Mouse (Mus musculus): ENCODE data around the gene Asprv1. TPM values are rescaled to one million over a fixed set of nuclear protein-coding genes. Genes with fewer than 3 reads are reported as not detected.

Asprv1 gene
- polyA plus RNA-seq, 1 experiment from 2014 or later = 2,145 TPM

GRCm38 (mm10) chr6:86667061-86667460 lies 39.1 kb downstream of the Asprv1 start:
- DNase-seq (ENCODE audit: low spot score) (no peak), ATAC-seq (ENCODE audit: low FRiP score, low TSS enrichment) (no peak)
- Histone ChIP-seq H3K4me1 (replicated peaks; ENCODE audit: control insufficient read depth, insufficient read depth) (no peaks in the 10 kb centered on the region), H3K4me2 (replicated peaks; ENCODE audit: low read depth) (peak overlapping the region; percentile 85; the same call in 1 of the 2 replicates), H3K4me3 (ENCODE audit: low read depth, low read length) (no peak overlapping the region; the same call in 1 of the 2 replicates), H3K27me3 (ENCODE audit: control insufficient read depth, insufficient read depth, low read length) (no peaks in the 10 kb centered on the region), H3K27ac (replicated peaks) (no peak overlapping the region), H3K36me3 (ENCODE audit: control insufficient read depth, insufficient read depth, low read length) (peaks cover 5% of the 10 kb centered on the region; the same call in 1 of the 2 replicates), H3K9me3 (ENCODE audit: control insufficient read depth, low read length) (no peaks in the 10 kb centered on the region), H3K9ac (ENCODE audit: low read length) (no peak overlapping the region)
- TF ChIP-seq EP300 (optimal IDR thresholded peaks at IDR 0.05) = no peak
- TF ChIP-seq CTCF (IDR thresholded peaks at IDR 0.05; ENCODE audit: low read depth) = no peak
- 81% methylated on average over 10 of the region's 10 CpGs for WGBS

GRCm38 (mm10) chr6:86668580-86669239 lies 40.7 kb downstream of the Asprv1 start, which contains the start of gene Mxd1:
Mxd1 (minus strand) TSS chr6:86669161.
- Histone ChIP-seq H3K27me3 (ENCODE audit: control insufficient read depth, insufficient read depth, low read length) (no peaks in the 10 kb centered on the region), H3K27ac (replicated peaks) (peak within 1 kb of the TSS; percentile 88), H3K4me3 (ENCODE audit: low read depth, low read length) (peak within 1 kb of the TSS; percentile 98), H3K4me1 (replicated peaks; ENCODE audit: control insufficient read depth, insufficient read depth) (no peaks in the 10 kb centered on the region), H3K4me2 (replicated peaks; ENCODE audit: low read depth) (peak within 1 kb of the TSS; percentile 85), H3K9me3 (ENCODE audit: control insufficient read depth, low read length) (no peaks in the 10 kb centered on the region), H3K9ac (ENCODE audit: low read length) (peak within 1 kb of the TSS; percentile 92), H3K36me3 (ENCODE audit: control insufficient read depth, insufficient read depth, low read length) (peaks cover 2% of the 10 kb centered on the region; the same call in 1 of the 2 replicates)
- under 1% methylated on average over 70 of the region's 76 CpGs for WGBS
- DNase-seq (ENCODE audit: low spot score) (no peak), ATAC-seq (ENCODE audit: low FRiP score, low TSS enrichment) (no peak)
- TF ChIP-seq EP300 (optimal IDR thresholded peaks at IDR 0.05) = no peak
- TF ChIP-seq CTCF (IDR thresholded peaks at IDR 0.05; ENCODE audit: low read depth) = no peak

GRCm38 (mm10) chr6:86669240-86669727 lies 41.3 kb downstream of the Asprv1 start:
- DNase-seq (ENCODE audit: low spot score) (peak; percentile 100), ATAC-seq (ENCODE audit: low FRiP score, low TSS enrichment) (peak; percentile 99)

GRCm38 (mm10) chr6:86670873-86671272 lies 42.9 kb downstream of the Asprv1 start:
- WGBS = 13% methylated on average over 2 of the region's 2 CpGs

More at GRCm38 (mm10) chr6:86669240-86669727, 41.3 kb downstream of the Asprv1 start:
- Histone ChIP-seq H3K4me2 (replicated peaks; ENCODE audit: low read depth) (peak overlapping the region; percentile 63), H3K9ac (ENCODE audit: low read length) (peak overlapping the region; percentile 92), H3K27ac (replicated peaks) (peak overlapping the region; percentile 88), H3K36me3 (ENCODE audit: control insufficient read depth, insufficient read depth, low read length) (peaks cover 2% of the 10 kb centered on the region; the same call in 1 of the 2 replicates), H3K27me3 (ENCODE audit: control insufficient read depth, insufficient read depth, low read length) (no peaks in the 10 kb centered on the region), H3K4me1 (replicated peaks; ENCODE audit: control insufficient read depth, insufficient read depth) (no peaks in the 10 kb centered on the region), H3K4me3 (ENCODE audit: low read depth, low read length) (peak overlapping the region; percentile 98), H3K9me3 (ENCODE audit: control insufficient read depth, low read length) (no peaks in the 10 kb centered on the region)
- under 1% methylated on average over 32 of the region's 37 CpGs for WGBS
- TF ChIP-seq CTCF (IDR thresholded peaks at IDR 0.05; ENCODE audit: low read depth) (no peak), EP300 (optimal IDR thresholded peaks at IDR 0.05) (no peak)

GRCm38 (mm10) chr6:86678341-86678740 lies 50.4 kb downstream of the Asprv1 start:
- H3K4me3 ChIP-seq (ENCODE audit: low read depth, low read length) = no peak overlapping the region
- no peaks in the 10 kb centered on the region for H3K9me3 ChIP-seq (ENCODE audit: control insufficient read depth, low read length)
- no peaks in the 10 kb centered on the region for H3K27me3 ChIP-seq (ENCODE audit: control insufficient read depth, insufficient read depth, low read length)
- DNase-seq (ENCODE audit: low spot score) = no peak
- H3K4me2 ChIP-seq (replicated peaks; ENCODE audit: low read depth) = no peak overlapping the region
- H3K9ac ChIP-seq (ENCODE audit: low read length) = no peak overlapping the region
- H3K27ac ChIP-seq (replicated peaks) = no peak overlapping the region
- ATAC-seq (ENCODE audit: low FRiP score, low TSS enrichment) = no peak
- no peaks in the 10 kb centered on the region for H3K4me1 ChIP-seq (replicated peaks; ENCODE audit: control insufficient read depth, insufficient read depth)
- H3K36me3 ChIP-seq (ENCODE audit: control insufficient read depth, insufficient read depth, low read length) = peaks cover 18% of the 10 kb centered on the region
- 88% methylated on average over 6 of the region's 6 CpGs for WGBS
- no peak for TF ChIP-seq CTCF (IDR thresholded peaks at IDR 0.05; ENCODE audit: low read depth)
- no peak for TF ChIP-seq EP300 (optimal IDR thresholded peaks at IDR 0.05)

More at GRCm38 (mm10) chr6:86670873-86671272, 42.9 kb downstream of the Asprv1 start:
- Histone ChIP-seq H3K9me3 (ENCODE audit: control insufficient read depth, low read length) (no peaks in the 10 kb centered on the region), H3K9ac (ENCODE audit: low read length) (no peak overlapping the region), H3K4me3 (ENCODE audit: low read depth, low read length) (no peak overlapping the region), H3K4me1 (replicated peaks; ENCODE audit: control insufficient read depth, insufficient read depth) (no peaks in the 10 kb centered on the region), H3K36me3 (ENCODE audit: control insufficient read depth, insufficient read depth, low read length) (peaks cover 8% of the 10 kb centered on the region), H3K27me3 (ENCODE audit: control insufficient read depth, insufficient read depth, low read length) (no peaks in the 10 kb centered on the region), H3K27ac (replicated peaks) (0 out of 2 replicates have a peak overlapping the region, but pooled peaks have one; percentile 19), H3K4me2 (replicated peaks; ENCODE audit: low read depth) (no peak overlapping the region)
- peak; percentile 99 for TF ChIP-seq CTCF (IDR thresholded peaks at IDR 0.05; ENCODE audit: low read depth)
- no peak for TF ChIP-seq EP300 (optimal IDR thresholded peaks at IDR 0.05)
- no peak for DNase-seq (ENCODE audit: low spot score)
- ATAC-seq (ENCODE audit: low FRiP score, low TSS enrichment) = no peak

Other genes with a start within 250 kb of the Asprv1 start
- 93.8 and 94.8 TPM in 2 replicates for gene Pcyox1, start 231.0 kb upstream of the Asprv1 start, polyA plus RNA-seq (2015; fragmentation: Nextera tagmentation; extraction: Ambion mirVana)
- 44.6 and 47.2 TPM in 2 replicates for gene Tia1, start 223.9 kb upstream of the Asprv1 start, polyA plus RNA-seq (2015; fragmentation: Nextera tagmentation; extraction: Ambion mirVana)
- not detected in 2 replicates for gene Gm44790, start 201.5 kb upstream of the Asprv1 start, polyA plus RNA-seq (2015; fragmentation: Nextera tagmentation; extraction: Ambion mirVana)
- 15.0 and 16.4 TPM in 2 replicates for gene C87436, start 189.8 kb upstream of the Asprv1 start, polyA plus RNA-seq (2015; fragmentation: Nextera tagmentation; extraction: Ambion mirVana)
- 331 and 337 TPM in 2 replicates for gene Pcbp1, start 101.8 kb upstream of the Asprv1 start, polyA plus RNA-seq (2015; fragmentation: Nextera tagmentation; extraction: Ambion mirVana)
- gene Mxd1, start 41.0 kb downstream of the Asprv1 start, polyA plus RNA-seq (2015; fragmentation: Nextera tagmentation; extraction: Ambion mirVana) = 24.4 and 27.3 TPM in 2 replicates
- gene Snrnp27, start 56.4 kb downstream of the Asprv1 start, polyA plus RNA-seq (2015; fragmentation: Nextera tagmentation; extraction: Ambion mirVana) = 82.7 and 90.8 TPM in 2 replicates
- 11.6 and 14.0 TPM in 2 replicates for gene Gmcl1, start 105.2 kb downstream of the Asprv1 start, polyA plus RNA-seq (2015; fragmentation: Nextera tagmentation; extraction: Ambion mirVana)
- gene Anxa4, start 165.4 kb downstream of the Asprv1 start, polyA plus RNA-seq (2015; fragmentation: Nextera tagmentation; extraction: Ambion mirVana) = 111 and 114 TPM in 2 replicates
- gene Aak1, start 221.4 kb downstream of the Asprv1 start, polyA plus RNA-seq (2015; fragmentation: Nextera tagmentation; extraction: Ambion mirVana) = 5.6 and 5.8 TPM in 2 replicates